Mouse (Mus musculus) neural tube, embryonic 10.5 days (tissue): Measurements from ENCODE around the gene Elf4.

Experiments used
- DNase-seq: peaks from one replicate; pipeline ENCODE4 v3.0.0-alpha.2; 2017; ENCODE audit warnings: low spot score; ENCODE audit errors: extremely low spot score

The Elf4 gene

DNA sequence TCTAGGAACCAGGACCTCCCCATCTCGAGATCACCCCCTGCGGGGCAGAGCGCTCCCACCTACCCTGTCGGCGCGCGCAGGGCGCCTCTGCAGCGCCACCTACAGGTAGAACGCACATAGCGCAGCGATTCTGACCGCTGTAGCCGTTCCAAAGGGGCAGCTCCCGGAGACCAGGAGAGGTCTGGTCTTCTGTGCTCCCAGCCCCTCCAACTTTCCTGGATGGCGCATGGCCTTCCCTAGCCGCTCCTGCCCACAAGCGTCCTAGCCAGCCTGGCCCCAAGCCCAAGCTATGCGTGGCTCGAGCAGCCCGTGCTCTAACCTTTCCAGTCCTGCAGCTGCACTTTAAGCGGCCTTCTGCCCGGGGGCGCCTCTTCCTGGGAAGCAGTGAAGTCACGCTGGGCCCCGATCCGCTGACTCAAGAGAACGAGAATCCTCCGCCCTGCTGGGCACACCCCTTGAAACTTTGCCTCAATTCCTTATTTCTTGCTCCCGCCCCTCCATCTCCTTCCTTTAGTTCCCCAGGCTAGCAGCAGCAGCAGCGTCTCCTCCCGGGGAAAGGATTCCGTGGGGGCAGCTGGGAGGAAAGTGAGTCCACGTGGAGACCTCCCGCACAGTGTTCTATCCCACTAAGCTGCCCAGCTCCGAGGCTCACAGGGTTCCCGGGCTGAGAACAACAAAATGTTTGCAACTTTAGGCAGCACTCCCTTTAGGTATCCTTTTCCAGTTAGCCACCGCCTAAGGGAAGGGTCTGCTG lies at the start of gene Elf4:
TSS of gene Elf4 (minus strand) at position 379 of the 754 bp plus-strand sequence.
- DNase-seq = peak; percentile 86

DNA sequence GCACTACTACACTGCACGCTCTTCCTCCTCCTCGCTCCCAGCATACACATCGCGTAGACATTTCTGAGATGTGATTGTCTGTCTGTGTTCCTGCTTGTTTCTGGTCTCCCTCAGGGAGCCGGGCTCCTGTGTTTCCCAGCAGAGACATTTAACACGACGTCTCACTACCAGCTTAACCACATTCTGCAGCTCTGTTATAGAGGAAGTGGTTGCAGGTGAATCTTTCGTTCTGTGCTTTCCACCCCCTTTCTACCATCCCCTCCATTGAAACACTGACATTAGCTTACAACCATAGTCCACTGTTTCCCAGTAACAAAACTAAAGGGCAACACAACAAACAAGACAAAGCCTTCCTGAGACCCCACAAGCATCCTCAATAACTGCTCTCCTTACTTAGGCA lies 30.8 kb upstream of the Elf4 start:
- no peak for DNase-seq

DNA sequence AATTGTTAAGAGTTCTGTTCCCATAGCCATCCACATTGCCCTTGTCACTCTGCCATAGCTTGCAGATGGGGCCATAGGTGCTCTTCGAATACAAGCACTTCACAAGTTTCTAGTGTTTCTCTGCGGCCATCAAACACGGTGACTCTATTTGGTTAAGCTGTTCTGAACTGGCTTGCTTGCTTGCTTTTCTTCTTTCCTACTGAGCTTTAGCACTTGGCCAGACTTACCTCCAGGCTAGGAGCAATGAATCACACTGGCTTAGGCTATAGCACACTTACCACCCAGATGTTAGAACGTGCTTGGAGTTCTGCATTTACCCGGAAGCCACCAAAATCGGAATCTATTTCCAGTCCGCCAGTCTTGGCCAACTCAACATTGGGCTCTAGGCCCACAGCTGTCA lies 18.8 kb upstream of the Elf4 start:
- no peak for DNase-seq

DNA sequence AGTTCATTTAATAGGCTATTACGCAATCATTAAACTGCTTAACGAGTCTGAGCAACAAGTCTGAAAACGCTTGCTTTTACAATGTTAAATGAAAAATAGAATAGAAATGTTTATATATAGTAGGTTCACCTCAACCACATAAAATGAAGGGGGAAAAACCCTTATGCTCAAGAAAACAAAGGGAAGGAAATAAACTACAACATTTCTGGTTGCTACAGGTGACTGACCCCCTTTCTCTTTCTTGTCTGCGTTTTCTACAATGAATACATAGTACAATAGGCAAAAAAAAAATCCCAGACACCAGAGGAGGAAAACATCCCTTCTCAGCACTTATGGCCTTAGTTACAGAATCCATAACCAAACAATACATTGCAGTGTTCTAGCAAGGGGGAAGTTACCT lies 18.2 kb upstream of the Elf4 start:
- no peak for DNase-seq

DNA sequence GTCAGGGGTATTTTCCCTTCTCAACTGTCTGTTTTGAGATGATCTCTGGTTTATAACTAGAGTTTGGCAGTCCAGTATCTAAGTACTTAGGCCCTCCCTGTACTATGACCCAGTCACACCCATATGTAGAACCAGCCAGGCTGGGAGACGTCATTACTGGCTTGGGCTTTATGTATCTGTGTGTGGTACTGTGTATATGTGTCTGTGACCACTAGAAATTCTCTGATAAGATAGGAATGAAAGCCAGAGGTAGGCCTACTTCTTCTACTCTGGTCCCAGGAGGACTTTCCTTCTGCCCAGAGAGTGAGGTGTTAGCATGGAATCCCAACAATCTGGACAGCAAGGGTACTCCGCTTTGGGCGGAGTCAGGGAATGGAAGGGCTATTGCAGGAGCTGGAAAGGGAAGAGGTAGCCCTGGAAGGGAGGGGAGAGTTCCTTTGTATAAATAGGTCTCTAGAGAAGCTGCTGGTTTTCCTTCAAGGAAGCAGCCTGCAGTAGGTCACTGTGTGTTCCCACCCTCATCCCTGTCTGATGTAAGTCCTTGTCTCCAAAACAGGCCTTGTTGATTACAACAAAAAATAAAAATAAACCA lies 4.5 kb upstream of the Elf4 start:
- DNase-seq = no peak

DNA sequence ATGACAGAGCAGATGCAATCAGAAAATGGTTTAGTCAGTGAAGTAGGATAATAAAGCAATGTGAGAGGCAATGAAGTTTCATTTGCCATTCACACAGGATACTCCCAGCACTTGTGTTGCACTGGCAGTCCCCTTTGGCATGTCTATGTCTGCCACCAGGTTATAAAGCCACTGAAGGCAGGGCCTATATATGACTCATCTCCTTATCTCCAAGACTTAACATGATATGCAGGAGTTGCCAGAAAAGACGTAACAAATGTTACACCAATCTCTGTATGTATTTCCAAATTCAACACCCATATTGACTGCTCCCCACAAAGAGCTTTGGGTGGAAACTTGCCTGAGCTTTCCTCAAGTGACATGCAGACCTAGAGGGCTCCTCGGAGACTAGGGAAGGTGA lies 3.2 kb upstream of the Elf4 start:
- no peak for DNase-seq

DNA sequence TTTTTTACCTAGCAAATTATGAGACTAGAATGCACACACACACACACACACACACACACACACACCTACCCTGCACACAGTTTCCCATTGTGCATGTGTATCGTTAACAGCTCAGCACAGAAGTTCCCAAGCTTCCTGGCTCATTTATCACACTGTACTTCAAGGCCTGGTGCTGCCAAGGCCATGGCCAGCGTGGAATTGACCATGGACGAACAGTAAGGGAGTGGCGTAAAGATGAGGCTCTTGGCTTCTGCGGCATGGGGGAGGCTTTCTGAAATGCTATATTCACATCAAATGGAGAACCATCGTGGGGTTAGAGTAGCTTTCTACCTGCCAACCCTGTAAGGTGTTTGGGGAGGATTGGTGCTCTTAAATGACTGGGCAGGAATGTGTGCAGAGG lies 1.5 kb upstream of the Elf4 start:
- DNase-seq = no peak

DNA sequence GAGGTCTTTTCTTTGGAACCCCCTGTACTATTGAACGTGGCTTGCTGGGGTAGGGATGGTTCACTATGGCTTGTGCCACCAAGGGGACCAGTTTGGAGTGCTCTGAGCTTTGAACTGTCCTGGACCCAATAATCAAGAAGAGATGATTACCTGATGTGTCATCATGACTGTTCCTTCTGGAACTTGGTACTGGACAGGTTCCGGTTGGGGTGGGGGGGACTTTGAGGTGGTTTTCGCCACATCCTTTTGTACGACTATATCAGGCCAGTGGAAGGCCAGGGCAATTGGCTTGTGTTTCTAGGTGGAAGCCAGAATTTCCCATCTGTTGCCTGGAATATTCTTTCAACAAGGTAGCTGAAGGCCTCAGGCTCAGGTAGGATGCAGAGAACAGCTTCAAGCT lies 704 bp upstream of the Elf4 start:
- no peak for DNase-seq

DNA sequence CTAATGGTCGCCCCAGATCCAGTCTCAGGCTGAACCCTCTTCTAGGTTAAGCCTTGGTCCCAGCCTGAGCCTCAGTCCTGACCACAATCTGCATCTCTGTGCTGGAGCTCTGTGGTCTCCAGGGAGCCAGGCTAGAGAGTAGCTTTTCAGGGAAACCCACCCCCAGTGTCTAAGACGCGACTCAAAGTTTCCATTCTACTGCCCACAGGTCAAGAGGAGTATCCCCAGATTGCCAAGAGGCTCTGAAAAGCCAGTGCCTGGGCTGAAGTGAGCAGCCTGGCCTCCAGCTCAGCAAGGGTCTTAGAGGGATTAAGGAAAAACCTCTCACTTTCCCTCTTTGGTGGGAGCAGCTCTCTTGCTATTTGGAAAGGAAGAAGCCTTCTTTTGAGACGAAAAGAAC lies 635 bp downstream of the Elf4 start:
- DNase-seq = no peak

DNA sequence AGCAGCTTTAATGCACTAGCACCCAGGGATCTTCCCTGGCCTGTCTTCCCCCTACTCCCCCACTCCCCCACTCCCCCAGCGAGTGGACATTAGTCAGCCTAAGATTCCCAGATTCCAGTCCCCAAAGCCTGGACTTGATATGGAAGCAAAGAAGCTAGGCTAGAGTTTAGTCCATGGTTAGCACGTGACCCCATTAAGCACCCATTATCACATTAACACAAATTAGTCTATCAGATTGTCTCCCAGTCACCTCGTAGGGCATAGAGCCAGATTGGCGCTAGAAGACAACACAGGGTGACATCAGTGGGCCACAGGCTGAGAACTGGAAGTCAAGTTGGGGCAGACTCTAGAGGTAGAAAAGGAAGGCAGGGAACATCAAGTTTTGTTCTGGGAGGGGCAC lies 1.9 kb downstream of the Elf4 start:
- DNase-seq = no peak

DNA sequence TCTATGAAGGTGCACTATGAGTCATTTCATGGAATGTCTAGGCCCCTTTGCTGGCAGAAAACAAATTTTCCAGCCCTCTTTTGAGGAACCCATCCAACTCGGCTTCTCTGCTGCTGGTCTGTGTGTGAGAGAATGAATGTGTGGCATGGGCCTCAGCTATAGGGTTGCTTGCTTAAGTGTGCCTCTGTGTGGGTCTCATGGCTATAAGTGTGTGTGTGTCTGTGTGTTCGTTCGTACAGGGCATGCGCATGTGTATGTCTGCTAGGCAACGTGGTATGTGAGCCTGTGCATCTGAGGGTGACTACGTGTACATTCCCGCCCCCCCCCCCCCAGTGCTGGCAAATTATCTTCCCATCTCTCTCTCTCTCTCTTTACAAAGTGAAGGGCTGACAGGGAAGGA lies 2.4 kb downstream of the Elf4 start:
- no peak for DNase-seq

DNA sequence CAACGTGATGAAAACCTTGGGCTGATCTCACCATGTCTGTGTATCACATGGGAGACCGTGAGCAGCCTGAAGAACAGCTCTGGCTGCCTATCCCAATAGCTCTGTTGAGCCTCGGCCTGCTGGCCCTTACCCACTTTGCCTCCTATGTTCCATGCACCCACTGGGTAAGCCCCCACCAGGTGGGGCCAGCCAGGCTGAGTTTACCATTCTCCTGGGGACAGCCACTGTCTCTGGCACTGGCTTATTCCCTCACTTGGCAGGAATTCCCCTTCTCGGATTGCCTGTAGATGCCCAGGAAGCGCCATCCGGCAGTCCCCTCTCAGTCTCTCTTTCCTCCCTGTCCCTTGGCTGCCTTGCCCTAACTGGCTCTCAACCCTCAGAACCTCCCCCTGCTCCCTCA lies 6.0 kb downstream of the Elf4 start:
- no peak for DNase-seq

DNA sequence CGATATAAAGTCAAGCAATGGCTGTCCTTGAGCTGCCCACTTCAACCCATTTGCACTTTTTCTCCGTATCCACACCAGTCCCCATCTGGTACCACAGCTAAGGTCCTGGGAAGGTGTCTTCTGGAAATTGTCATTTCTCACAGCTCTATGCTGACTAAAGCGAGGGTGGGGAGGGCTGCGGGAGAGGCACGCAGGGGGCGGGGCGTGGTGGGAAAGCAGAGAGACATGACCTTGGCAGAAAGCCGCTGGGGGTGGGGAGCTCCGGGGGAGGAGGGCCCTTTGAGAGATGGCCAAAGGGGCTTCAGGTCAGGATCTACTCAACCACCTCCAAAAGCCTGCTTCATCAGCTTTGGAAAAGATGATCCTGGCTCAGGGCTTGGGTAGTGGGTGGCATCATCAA lies 7.9 kb downstream of the Elf4 start:
- no peak for DNase-seq

DNA sequence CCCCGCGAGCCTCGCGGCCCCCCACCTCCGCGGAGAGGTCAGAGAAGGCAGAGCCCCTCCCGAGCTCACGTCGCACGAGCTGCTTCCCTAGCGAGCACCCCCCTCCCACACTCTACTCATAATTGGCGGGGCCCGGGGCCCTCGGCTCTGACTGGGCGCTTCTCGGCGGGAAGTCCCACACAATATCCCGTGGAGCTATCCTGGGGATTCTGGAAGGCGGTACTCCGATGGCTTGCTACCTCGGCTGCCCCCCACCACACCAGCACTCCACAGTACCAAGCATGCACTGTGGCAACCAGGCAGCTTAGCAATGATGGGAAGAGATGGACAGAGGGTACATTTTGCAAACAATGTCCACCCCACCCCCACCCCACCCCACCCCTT lies 8.4 kb downstream of the Elf4 start:
- DNase-seq = no peak

DNA sequence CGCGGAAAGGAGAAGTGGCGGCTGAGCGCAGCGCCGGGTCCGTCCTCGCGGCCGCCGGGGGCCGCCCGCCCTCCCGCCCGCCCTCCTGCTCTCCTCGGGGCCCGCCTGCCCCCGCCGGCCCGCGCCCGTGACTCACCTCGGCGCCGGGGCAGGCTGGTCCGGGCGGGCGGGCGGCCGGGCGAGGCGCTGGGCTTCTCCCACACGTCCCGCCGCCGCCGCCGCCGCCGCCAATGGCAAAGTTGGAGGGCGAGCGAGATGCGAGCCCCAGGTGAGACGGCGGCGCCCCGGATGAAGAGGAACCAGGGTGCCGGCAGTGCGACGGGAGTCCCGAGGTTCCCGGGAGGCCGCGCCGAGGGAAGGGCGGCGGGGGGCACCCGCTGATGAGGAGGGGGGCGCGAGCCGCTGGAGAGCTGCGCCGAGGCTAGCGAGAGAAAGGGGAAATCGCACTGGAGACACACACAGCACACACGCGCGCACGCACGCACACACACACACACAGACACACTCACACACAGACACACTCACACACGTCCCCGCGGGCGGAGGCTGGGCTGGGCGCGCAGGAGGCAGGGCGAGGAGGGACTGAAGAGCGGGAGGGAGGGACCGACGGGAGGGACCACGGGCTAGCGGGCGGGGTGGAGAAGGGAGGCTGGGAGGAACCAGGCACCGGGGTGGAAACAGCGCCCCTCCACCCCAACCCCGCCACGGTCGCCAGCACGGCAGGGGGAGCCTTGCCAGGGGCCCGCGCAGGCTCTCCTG lies 9.0 kb downstream of the Elf4 start:
- no peak for DNase-seq

DNA sequence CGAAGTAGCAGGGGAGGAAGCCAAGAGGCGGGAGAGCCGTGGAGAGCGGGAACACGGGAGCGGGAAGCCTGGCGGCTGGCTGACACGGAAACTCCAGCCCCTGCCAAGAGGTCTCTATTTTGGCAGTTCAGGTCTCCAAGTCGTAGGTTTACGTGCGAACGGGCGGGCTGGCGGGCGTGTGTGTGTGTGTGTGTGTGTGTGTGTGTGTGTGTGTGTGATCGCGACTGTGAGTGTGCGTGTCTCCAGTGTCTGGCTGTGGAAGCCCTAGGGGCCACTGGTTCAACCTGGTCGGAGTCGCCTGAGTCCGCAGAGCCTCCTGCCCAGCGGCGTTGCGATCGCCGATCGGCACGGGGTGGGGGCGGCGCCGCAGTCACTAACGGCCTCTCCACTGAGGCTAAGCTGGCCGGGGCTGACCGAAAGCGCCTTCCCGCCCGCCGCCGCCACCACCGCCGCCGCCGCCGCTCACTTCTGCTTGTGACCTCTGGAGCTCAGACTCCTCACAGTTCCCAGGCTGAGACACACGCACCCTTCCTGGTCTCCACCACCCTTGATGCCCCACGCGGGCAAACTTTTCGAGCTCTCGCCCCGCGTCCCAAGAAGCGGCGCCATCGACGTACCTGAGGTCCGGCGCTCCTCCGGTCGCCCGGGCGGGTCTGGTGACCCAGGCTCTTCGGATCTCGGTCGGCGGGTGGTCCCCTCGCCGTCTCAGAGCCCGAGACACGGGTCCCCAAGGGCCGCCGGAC lies 9.8 kb downstream of the Elf4 start:
- DNase-seq = peak; percentile 42

DNA sequence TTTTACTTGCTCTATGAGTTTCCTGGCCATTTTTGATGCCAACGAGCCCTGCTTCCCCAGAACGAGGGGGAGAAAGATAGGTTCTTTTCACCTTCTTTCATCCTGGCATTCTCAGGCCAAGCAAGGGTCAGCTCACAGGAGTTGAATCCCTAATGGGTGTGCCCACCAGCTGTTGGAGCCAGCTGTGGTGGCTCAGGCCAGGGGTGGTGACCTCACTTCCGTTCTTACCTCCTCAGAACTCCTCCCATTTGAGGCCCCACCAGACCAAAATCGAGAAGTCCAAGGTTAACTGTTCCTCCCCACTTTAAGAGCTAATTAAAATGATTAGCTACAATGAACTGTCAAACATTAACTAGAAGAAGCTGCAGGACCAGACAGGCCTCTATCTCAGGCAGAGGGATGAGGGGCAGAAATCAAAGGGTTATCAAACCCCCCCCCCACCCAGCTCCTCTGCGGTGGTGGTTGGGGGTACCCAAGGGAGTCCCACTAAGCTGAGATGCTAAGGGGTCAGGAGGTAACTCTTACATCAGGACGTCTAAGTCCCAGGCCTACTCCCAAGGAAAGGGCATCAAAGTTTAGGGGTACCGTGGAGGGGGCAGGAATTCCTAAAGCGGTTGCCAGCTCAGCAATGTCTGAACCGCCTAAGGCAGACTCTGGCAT lies 10.6 kb downstream of the Elf4 start:
- DNase-seq = no peak

DNA sequence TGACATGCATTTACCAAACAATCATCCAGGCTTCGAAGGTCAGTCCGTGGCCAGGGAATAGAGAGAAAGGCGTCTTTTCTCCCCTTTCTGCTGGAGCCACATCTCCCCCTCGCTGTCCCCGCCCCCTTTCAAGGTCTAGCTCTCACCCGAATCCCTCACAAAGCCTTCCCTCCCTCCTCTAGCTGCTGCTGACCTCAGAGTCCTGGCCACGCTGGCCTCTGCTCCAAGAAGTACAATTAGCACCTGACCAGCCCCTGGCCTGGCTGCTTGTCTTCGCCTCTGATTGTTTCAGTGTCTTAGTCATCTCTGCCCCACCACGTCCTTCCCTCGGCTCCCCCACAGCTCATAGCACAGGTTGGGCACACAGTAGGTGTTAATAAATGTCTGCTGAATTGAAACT lies 13.3 kb downstream of the Elf4 start:
- DNase-seq = no peak

DNA sequence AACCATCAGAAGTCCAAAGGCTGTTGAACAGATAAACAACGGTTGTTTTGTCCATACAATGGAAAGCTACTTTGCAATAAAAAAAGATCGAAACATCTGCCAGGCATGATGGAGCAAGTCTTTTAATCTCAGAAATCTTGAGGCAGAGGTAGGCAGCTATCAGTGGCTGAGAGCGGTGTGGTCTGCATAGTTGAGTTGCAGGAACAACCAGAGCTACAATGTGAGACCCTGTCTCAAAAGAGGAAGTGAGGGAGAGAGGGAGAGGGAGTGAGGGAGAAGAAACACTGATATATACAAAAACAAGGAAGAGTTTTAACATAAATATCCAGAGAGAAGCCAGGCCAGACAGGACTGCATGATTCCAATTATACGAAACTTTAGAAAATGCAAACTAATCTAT lies 18.3 kb downstream of the Elf4 start:
- DNase-seq = no peak

DNA sequence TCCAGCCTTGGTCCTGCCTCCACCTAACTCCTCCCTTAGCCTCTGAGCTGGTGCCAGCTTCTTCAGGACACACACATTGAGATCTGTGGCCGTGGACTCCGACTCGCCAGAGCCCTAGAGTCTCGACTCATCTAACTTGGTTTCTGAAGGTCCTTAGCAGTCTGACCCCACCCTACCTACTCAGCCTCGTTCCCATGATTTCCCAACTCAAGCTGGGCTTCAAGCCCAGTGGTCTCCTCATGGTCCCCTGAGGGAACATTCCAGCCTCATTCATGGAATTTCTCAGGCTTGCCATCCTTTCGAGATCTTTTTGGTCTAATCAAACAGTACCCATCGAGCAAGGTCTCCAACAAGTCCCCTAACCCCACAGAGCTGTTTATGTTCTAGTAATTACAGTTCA lies 21.0 kb downstream of the Elf4 start:
- no peak for DNase-seq

DNA sequence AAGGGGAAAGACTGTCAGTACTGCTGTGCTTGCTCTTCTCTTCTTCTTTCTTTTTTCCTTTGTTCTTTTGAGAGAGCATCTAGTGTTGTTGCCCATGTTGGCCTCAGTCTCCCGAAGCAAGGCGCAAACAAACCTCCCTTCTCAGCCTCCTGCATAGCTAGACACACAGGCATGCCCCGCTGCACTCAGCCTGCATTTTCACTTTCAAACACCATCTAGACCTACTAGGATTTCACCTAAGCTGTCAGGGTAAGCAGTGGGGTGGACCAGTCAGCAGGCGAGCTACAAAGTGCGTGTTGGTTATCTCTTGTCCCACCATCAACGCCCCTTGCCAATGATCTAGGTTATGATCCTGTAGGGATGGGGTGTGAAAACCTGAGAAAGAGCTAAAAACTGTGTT lies 21.4 kb downstream of the Elf4 start:
- no peak for DNase-seq

DNA sequence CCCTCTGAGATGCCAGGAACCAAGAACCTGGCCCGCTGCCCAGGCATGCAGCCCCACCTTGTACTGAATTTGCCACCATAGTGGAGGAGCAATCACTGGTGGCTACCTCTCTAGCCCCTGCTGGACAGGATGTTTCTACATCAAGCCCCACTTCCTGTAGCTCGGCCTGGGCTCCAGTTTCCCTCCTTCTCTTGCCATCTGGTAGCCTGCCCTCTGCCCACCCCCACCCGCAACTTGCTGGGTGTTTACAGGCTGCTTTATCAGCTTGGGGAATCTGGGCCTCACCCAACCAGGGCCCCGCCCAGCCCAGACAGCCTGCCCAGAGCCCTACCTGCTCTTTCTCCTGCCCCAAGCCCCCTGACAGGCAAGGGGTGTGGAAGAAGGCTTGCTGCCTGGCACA lies 23.9 kb downstream of the Elf4 start:
- DNase-seq = no peak
